Mouse (Mus musculus): ENCODE measurements around the gene Psap.

DNA sequence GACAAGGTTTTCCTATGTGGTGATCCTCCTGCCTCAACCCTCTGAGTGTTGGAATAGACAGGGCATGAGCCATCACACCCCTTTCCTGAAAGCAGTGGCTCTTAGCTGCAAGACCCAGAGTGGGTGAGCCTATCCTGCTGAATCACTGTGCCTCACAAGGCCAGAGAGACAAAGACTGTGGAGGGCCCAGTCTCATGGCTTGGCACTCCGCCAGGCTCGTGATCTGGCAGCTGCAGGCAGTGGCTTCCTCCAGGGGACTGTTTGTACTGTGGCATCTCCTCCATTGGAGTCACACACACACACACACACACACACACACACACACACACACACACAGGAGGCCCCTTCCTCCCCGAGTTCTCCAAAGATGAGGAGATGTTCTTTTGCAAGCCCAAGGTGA, 15.0 kb upstream of the Psap start:
- TF ChIP-seq CTCF (IDR thresholded peaks at IDR 0.05; ENCODE audit: extremely low read depth, insufficient read length, insufficient replicate concordance, low read depth, low read length) (no peak), POLR2A (IDR thresholded peaks at IDR 0.05; ENCODE audit: low read depth, low read length) (no peak)
